Mouse (Mus musculus) hindbrain, embryonic 15.5 days (tissue): ENCODE results near the gene Zfp687. TPM values are rescaled to one million over a fixed set of nuclear protein-coding genes. Genes with fewer than 3 reads are reported as not detected.
"Not testable (repeated sequence)": the region's sequence is repeated elsewhere in the genome, so short reads cannot be mapped to it uniquely, and the experiment has no call there.

Experiments used
- ATAC-seq: fragments of 200-750 bp; cut with Nextera tagmentation; 2 replicates; pipeline ENCODE4 v1.8.0; 2017; ENCODE audit warnings: low read depth, moderate number of reproducible peaks, moderate TSS enrichment; ENCODE audit not compliant: low FRiP score
- H3K27ac ChIP-seq: fragments of 300-500 bp; sonication (generic); replicated peaks from 2 replicates; pipeline ENCODE4 v1.5.1; 2015; ENCODE audit warnings: mild to moderate bottlenecking, inconsistent platforms
- H3K27me3 ChIP-seq: fragments of 300-500 bp; sonication (generic); 2 replicates; pipeline ENCODE4 v1.6.1; 2015; ENCODE audit warnings: control low read depth, inconsistent platforms
- H3K36me3 ChIP-seq: fragments of 300-500 bp; sonication (generic); 2 replicates; pipeline ENCODE4 v1.6.1; 2015; ENCODE audit warnings: control low read depth, inconsistent platforms
- H3K4me1 ChIP-seq: fragments of 300-500 bp; sonication (generic); replicated peaks from 2 replicates; pipeline ENCODE4 v1.6.1; 2015; ENCODE audit warnings: control low read depth, inconsistent platforms
- H3K4me2 ChIP-seq: fragments of 300-500 bp; sonication (generic); 2 replicates; pipeline ENCODE4 v1.6.1; 2015; ENCODE audit warnings: moderate library complexity, mild to moderate bottlenecking, inconsistent platforms
- H3K4me3 ChIP-seq: fragments of 300-500 bp; sonication (generic); 2 replicates; pipeline ENCODE4 v1.5.1; 2015; ENCODE audit warnings: mild to moderate bottlenecking, inconsistent platforms
- H3K9ac ChIP-seq: fragments of 300-500 bp; sonication (generic); 2 replicates; pipeline ENCODE4 v1.6.1; 2015; ENCODE audit warnings: inconsistent platforms
- H3K9me3 ChIP-seq: fragments of 300-500 bp; sonication (generic); 2 replicates; pipeline ENCODE4 v1.6.1; 2016; ENCODE audit warnings: control low read depth, inconsistent platforms
- WGBS: fragments of 180-500 bp; shearing (Covaris S2); methylation state at CpG from one replicate; pipeline ENCODE4 v1.1.7; 2015; 5-methylcytosine and 5-hydroxymethylcytosine counted together
- polyA plus RNA-seq: library from polyadenylated mRNA; unstranded; fragments of >200 nt; fragmentation: Nextera tagmentation; extraction: Ambion mirVana; gene quantifications from 2 replicates; pipeline ENCODE4 v1.2.1, GENCODE M21; 2015

Gene Zfp687
- polyA plus RNA-seq, 1 experiment from 2014 or later: 21.2 TPM

DNA sequence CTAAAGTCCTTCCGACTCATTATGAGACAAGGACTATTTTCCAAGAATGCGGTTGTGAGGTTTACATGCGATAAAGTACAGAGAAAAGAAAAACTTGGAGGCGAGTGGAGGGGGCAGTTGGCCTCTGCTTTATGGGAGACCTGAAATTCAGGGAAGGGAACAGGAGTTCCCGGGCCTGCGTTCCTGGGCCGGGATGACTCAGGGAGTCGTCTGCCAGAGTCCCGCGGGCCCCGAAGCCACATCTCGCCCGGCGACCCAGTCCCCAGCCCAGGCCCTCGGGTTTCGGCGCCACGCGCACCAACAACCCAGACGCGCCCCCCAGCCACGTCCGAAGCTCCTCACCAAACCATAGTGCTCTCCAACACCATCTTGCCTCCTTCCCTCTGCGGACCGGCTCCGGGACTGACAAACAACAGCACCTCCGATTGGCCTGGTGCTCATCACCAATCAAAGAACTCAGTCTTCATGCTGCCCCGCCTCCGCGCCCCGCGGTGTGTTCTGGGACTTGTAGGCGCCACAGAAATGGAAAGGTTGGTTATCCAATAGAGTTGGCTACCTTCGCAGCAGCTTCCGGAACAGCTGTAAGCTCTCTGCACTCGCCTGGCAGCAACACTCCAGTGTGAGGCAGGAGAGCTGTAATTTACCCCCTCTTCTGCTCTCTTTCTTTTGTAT lies 27.1 kb upstream of the Zfp687 start, which contains the start of gene Psmd4:
Gene Psmd4, minus strand, starts transcription at position 449 of the 672 bp plus-strand sequence.
- Histone ChIP-seq H3K27me3 (no peaks in the 10 kb centered on the region), H3K9me3 (no peaks in the 10 kb centered on the region), H3K4me2 (peak within 1 kb of the TSS; percentile 60), H3K9ac (peak within 1 kb of the TSS; percentile 91), H3K36me3 (peaks cover 9% of the 10 kb centered on the region), H3K4me1 (peaks cover 19% of the 10 kb centered on the region), H3K27ac (peak within 1 kb of the TSS; percentile 74), H3K4me3 (peak within 1 kb of the TSS; percentile 92)
- WGBS: under 1% methylated on average over 36 of the region's 36 CpGs
- peak; percentile 99 for ATAC-seq

DNA sequence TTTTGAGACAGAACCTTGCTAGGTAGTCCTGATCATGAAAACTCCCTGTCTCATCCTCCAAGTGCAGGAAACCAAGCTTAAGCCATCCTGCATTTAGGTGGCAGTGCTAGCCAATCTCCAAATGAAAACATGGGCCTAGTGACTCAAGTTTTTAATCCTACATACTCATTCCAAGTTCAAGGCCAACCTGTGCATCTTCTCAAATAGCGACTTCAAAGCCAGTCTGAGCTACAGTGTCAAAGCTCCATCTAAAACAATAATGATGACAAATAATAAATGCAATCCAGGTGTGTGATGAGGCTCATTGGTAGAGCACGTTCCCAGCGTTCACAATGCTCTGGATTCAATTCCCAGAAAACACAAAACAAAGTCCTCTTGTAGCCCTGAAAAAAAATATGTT lies 26.4 kb upstream of the Zfp687 start:
- H3K27ac ChIP-seq: no peak overlapping the region; the same call in 1 of the 2 replicates
- no peak for ATAC-seq
- H3K36me3 ChIP-seq: peaks cover 10% of the 10 kb centered on the region
- H3K9ac ChIP-seq: peak overlapping the region; percentile 91
- no peaks in the 10 kb centered on the region for H3K27me3 ChIP-seq
- 12% methylated on average over 3 of the region's 3 CpGs for WGBS
- peak overlapping the region; percentile 60 for H3K4me2 ChIP-seq
- peak overlapping the region; percentile 92 for H3K4me3 ChIP-seq
- H3K4me1 ChIP-seq: peaks cover 19% of the 10 kb centered on the region
- H3K9me3 ChIP-seq: no peaks in the 10 kb centered on the region

DNA sequence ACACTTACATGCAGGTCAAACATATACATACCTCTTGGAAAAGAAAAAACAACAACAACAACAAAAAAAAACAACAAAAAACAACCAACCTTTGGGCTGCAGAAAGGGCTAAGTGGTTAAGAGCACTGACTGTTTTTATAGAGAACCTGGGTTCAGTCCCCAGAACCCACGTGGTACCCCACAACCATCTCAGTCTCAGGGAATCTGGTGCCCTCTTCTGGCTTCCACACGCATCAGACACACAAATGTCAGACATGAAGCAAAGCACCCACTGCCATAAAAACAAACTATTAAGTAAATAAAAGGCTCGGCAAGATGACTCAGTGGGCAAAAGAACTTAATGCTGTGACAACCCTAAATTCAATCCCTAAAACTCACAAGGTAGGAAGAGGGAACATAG lies 14.7 kb upstream of the Zfp687 start:
- no peak overlapping the region for H3K4me2 ChIP-seq
- peaks cover 50% of the 10 kb centered on the region for H3K36me3 ChIP-seq
- H3K9ac ChIP-seq: no peak overlapping the region
- H3K4me3 ChIP-seq: no peak overlapping the region
- no peak overlapping the region for H3K27ac ChIP-seq
- H3K4me1 ChIP-seq: 0 out of 2 replicates have a peak, but pooled peaks cover under 1% of the 10 kb centered on the region
- H3K27me3 ChIP-seq: no peaks in the 10 kb centered on the region
- 76% methylated on average over 3 of the region's 3 CpGs for WGBS
- H3K9me3 ChIP-seq: no peaks in the 10 kb centered on the region
- no peak for ATAC-seq

DNA sequence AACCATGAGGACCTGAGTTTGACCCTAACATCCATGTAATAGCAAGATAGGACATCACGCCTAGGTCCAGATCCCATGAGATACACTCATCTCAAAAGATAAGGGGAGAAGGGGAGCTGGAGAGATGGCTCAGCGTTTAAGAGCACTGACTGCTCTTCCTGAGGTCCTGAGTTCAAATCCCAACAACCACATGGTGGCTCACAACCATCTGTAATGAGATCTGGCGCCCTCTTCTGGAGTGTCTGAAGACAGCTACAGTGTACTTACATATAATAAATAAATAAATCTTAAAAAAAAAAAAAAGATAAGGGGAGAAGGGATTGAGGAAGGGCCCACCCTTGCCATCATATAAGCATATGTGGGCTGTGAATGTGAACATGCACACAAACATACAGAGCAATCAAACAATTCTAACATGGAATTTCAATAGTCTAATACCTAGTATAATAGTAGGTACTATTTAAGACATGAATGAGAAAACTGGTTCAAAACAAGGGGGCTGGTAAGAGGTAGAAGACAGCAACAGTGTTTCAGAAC lies 14.1 kb upstream of the Zfp687 start:
- H3K27me3 ChIP-seq, H3K4me1 ChIP-seq, ATAC-seq, H3K4me2 ChIP-seq, H3K4me3 ChIP-seq, H3K9me3 ChIP-seq, H3K27ac ChIP-seq, H3K9ac ChIP-seq: not testable (repeated sequence)
- 82% methylated on average over 3 of the region's 3 CpGs for WGBS
- H3K36me3 ChIP-seq: peaks cover 44% of the 10 kb centered on the region

DNA sequence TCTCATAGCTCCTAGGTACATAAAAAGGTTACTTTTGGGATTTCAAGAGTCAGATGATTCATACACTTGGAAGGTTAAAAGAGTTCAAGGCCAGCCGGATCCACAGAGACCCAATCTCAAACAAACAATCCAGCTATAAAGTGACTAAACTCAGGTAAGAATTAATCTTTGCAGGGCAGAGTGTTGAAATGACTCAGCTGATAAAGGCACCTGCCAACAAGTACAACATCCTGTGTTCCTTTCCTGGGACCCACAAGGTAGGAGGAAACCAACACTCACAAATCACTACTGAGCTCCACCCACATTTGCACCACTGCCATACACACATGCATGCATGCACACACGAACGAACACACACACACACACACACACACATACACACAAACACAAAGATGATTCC lies 13.4 kb upstream of the Zfp687 start:
- Histone ChIP-seq H3K27me3 (no peaks in the 10 kb centered on the region), H3K9me3 (no peaks in the 10 kb centered on the region), H3K4me1 (peaks cover 8% of the 10 kb centered on the region; the same call in 1 of the 2 replicates), H3K4me3 (no peak overlapping the region), H3K9ac (no peak overlapping the region), H3K36me3 (peaks cover 37% of the 10 kb centered on the region), H3K4me2 (no peak overlapping the region), H3K27ac (no peak overlapping the region)
- no peak for ATAC-seq
- WGBS: 89% methylated on average over 3 of the region's 3 CpGs

DNA sequence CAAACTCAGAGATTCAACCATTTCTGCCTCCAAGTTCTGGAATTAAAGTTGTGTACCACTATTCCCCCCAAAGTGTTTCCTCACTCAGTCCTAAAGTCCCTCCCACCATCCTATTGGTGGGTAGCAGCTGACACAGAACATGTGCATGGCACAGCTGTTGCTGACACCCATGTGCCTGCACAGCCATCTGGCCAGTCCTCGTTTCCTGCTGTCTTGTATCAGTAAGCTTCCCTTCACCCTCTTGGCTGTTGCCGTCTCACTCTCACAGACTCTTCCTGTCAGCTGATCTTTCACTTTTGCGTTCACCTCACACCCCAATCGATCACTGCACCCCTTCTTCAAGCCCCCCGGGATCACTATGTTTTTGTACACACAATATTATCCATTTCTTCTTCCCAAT lies 12.5 kb upstream of the Zfp687 start:
- Histone ChIP-seq H3K4me2 (no peak overlapping the region), H3K27ac (no peak overlapping the region), H3K4me1 (peaks cover 8% of the 10 kb centered on the region; the same call in 1 of the 2 replicates), H3K4me3 (no peak overlapping the region), H3K9ac (no peak overlapping the region), H3K9me3 (no peaks in the 10 kb centered on the region), H3K27me3 (no peaks in the 10 kb centered on the region), H3K36me3 (peaks cover 28% of the 10 kb centered on the region)
- ATAC-seq: no peak
- 54% methylated on average over 5 of the region's 5 CpGs for WGBS

DNA sequence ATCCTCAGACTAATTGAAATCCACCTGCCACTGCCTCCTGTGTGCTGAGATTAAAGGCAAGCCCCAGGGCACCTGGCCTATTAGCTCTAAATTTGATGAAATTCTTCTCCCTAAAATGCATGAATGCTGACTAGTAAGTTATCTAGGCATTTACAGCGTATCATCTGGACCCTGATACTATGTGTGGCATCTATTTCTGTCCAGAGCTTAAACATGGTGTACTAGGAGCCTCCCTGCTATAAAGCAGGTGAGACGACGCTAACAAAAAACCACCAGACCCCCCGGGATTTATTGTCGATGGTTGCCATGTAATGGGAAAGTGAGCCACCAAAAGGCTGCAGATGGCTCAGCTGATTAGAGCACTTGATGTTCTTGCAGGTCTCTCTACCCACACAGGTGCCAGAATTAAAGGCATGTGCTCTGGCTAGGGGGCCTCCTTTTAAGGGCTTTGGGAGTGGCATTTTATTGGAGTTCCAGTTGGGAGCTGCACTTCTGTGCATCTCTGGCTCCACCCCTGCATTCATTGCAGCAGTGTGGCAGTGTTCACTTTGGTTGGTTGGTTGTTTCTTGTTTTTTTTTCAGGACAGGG lies 11.9 kb upstream of the Zfp687 start:
- H3K4me3 ChIP-seq: no peak overlapping the region
- H3K4me2 ChIP-seq: no peak overlapping the region
- H3K27ac ChIP-seq: no peak overlapping the region
- no peaks in the 10 kb centered on the region for H3K9me3 ChIP-seq
- H3K4me1 ChIP-seq: peaks cover 8% of the 10 kb centered on the region; the same call in 1 of the 2 replicates
- ATAC-seq: no peak
- H3K9ac ChIP-seq: no peak overlapping the region
- no peaks in the 10 kb centered on the region for H3K27me3 ChIP-seq
- WGBS: 55% methylated on average over 5 of the region's 5 CpGs
- H3K36me3 ChIP-seq: peaks cover 24% of the 10 kb centered on the region

DNA sequence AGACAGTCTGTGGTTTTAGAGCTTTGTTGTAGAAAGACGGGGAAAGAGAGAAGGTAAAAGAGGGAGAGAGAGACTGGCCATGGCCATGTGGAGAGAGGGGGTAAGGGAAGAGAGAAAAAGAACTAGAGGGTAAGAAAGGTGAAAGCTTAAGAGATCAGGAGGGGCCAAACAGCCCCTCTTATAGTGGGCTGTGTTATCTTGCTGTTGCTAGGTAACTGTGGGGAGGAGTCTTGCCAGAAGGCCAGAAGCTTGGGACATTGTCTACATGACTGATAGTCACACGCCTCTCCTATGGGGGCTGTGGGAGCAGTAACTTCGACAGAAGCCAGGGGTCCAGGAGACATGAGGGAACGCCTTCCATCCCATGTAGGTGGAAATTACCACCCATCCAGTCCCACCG lies 10.0 kb upstream of the Zfp687 start:
- no peak overlapping the region for H3K4me2 ChIP-seq
- no peak overlapping the region for H3K9ac ChIP-seq
- no peak overlapping the region for H3K27ac ChIP-seq
- no peaks in the 10 kb centered on the region for H3K9me3 ChIP-seq
- ATAC-seq: no peak
- peaks cover 8% of the 10 kb centered on the region; the same call in 1 of the 2 replicates for H3K4me1 ChIP-seq
- H3K27me3 ChIP-seq: no peaks in the 10 kb centered on the region
- WGBS: 40% methylated on average over 5 of the region's 5 CpGs
- H3K36me3 ChIP-seq: peaks cover 6% of the 10 kb centered on the region; the same call in 1 of the 2 replicates
- H3K4me3 ChIP-seq: no peak overlapping the region

DNA sequence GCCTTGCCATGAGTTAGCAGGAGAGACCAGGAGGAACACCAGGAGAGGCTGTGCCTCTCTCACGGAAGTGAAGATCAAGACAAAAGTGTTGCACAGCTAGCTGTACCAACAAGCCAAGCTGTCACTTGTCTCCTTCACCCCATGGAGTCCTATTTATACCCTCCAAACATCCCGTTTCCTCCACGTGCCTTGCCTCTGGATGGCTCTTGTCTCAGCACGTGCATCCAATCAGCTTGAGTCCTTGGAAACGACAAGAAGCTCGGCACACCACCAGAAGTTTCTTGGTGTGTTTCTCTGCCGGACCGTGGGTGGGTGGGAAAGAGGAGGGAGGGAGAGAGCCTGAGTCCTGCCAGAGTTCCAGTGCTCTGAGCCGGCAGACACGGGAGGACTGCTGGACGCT lies 9.3 kb upstream of the Zfp687 start:
- H3K4me3 ChIP-seq: no peak overlapping the region
- 20% methylated on average over 11 of the region's 11 CpGs for WGBS
- H3K36me3 ChIP-seq: no peaks in the 10 kb centered on the region
- H3K4me1 ChIP-seq: peaks cover 8% of the 10 kb centered on the region; the same call in 1 of the 2 replicates
- no peaks in the 10 kb centered on the region for H3K27me3 ChIP-seq
- no peak overlapping the region for H3K9ac ChIP-seq
- H3K27ac ChIP-seq: no peak overlapping the region
- H3K9me3 ChIP-seq: no peaks in the 10 kb centered on the region
- ATAC-seq: 0 out of 2 replicates have a peak, but pooled peaks have one; percentile 5
- H3K4me2 ChIP-seq: peak overlapping the region; percentile 23; the same call in 1 of the 2 replicates

DNA sequence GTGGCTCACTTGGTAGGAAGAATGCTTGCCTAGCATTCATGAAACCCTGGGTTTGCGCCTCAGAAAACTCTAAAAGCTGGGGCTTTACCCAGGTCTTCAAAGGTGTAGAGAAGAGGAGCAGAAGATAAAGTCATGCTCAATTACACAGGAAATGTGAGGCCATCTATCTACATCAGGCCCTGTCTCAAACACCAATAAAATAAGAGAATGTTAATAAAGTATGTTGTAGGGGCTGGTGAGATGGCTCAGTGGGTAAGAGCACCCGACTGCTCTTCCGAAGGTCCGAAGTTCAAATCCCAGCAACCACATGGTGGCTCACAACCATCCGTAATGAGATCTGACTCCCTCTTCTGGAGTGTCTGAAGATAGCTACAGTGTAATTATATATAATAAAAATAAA lies 5.7 kb upstream of the Zfp687 start:
- WGBS: 96% methylated on average over 5 of the region's 5 CpGs
- not testable (repeated sequence) for H3K9ac ChIP-seq

DNA sequence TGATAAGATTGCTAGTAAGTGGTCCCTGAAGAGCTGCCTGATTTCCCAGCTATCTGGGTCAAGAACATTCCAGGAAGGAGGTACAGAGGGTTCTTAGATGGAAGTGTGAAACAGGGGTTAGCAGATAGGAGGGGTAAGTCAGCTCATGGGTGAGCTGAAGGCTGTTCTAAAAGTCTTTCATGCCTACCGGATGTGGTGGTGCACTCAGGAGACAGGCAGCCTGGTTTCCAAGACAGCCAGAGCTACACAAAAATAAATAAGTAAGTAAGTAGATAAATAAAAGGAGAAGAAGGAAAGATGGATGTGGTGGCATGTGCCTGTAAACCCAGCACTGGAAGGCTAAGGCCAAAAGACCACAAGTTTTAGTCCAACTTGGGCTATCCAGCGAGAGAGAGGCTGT lies 3.5 kb upstream of the Zfp687 start:
- no peak overlapping the region for H3K4me2 ChIP-seq
- peaks cover 15% of the 10 kb centered on the region for H3K4me1 ChIP-seq
- no peak overlapping the region for H3K9ac ChIP-seq
- no peak overlapping the region for H3K27ac ChIP-seq
- H3K9me3 ChIP-seq: no peaks in the 10 kb centered on the region
- 91% methylated on average over 2 of the region's 2 CpGs for WGBS
- ATAC-seq: no peak
- H3K27me3 ChIP-seq: no peaks in the 10 kb centered on the region
- H3K36me3 ChIP-seq: no peaks in the 10 kb centered on the region
- no peak overlapping the region for H3K4me3 ChIP-seq

More for the DNA sequence above, 5.7 kb upstream of the Zfp687 start:
- not testable (repeated sequence) for H3K9me3 ChIP-seq, H3K36me3 ChIP-seq, H3K27ac ChIP-seq, ATAC-seq, H3K4me3 ChIP-seq, H3K4me2 ChIP-seq, H3K27me3 ChIP-seq
- peaks cover 15% of the 10 kb centered on the region for H3K4me1 ChIP-seq

DNA sequence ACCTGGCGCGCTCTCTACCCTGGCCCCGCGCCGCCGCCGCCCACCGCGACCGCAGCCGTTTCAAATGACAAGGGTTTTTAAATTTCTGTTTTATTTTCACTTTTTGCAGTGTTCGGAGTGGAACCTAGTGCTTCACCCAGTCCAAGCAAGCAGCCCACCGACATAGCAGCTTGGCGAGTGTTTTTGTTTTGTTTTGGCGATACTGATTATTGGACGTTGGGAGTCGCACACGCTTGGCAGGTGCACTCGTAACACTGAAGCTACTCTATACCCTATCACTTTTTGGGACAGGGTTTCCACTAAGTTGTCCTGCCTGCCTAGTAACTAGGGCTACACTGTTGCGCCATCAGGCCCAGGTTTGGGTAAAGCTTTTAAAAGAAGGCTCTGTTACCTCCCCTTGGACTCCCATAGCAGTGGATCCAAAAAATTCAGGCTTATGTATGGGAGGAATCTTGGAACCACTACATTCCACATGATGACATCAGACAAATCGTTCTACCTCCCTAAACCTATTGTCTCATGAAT lies 1.3 kb upstream of the Zfp687 start:
- WGBS: 4% methylated on average over 21 of the region's 21 CpGs
- H3K27ac ChIP-seq: peak overlapping the region; percentile 95
- peaks cover 6% of the 10 kb centered on the region for H3K36me3 ChIP-seq
- no peak for ATAC-seq
- H3K4me1 ChIP-seq: peaks cover 24% of the 10 kb centered on the region
- peak overlapping the region; percentile 90 for H3K4me3 ChIP-seq
- no peaks in the 10 kb centered on the region for H3K9me3 ChIP-seq
- H3K4me2 ChIP-seq: peak overlapping the region; percentile 88
- H3K9ac ChIP-seq: peak overlapping the region; percentile 60
- no peaks in the 10 kb centered on the region for H3K27me3 ChIP-seq
